Mouse (Mus musculus): Measurements from ENCODE around the gene Gbx2.

Gbx2 gene

DNA sequence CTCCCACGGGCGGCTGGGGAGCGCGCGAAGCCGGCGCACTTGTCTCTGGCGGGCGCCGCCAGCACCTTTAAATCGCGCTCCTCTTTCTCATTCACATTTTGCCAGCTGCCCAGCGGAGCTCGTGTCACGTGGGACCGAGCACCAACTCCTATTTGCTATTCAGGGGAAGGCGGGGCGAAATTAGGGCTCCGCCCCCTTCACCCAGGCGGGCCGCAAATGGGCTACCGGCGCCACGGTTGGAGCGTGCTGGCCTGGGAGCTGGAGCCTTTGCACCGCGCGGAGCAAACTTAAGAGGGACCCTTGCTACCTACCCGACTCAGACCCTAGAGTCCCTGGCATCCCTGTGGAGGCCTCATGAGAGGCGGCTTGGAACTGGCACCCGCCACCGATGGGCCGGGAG lies at the start of gene Gbx2:
Gbx2 (minus strand) TSS at position 60 of the 400 bp plus-strand sequence.
- DNase-seq (ENCODE audit: low spot score) = no peak

DNA sequence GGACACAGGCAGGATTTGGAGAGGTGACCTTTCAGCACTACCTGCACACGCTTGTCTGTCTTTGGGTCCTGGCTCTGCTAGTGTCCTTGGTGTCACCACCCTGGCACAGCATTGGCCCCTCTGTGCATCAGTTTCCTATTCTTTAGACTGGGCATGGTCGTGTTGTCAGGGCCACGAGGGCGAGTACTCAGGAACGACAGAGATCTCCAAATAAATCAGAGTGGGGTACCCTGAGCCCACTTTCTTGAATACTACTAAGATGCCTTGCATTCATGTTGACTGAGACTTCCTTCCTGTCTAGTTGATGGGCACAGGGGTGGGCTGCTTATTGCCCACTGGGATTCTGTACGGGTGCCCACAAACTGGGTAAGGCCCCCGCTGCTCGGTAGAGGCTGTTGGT lies 46.3 kb upstream of the Gbx2 start:
- no peak for DNase-seq (ENCODE audit: low spot score)

DNA sequence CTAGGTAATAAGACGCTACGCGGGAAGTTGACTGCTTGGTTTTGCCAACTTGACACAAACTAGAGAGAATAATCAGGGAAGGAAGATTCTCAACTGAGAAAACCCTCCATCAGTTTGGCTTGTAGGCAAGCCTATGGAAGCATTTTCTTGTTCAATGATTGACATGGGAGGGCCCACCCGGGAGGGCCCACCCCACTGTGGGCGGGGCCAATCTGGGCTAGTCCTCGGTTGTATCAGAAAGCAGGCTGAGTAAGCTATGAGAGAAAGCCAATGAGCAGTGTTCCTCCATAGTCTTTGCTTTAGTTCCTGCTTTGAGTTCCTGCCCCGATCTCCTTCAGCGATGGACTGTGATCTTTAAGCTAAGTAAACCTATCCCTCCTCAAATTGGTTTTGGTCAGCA lies 45.4 kb upstream of the Gbx2 start:
- DNase-seq (ENCODE audit: low spot score) = no peak

DNA sequence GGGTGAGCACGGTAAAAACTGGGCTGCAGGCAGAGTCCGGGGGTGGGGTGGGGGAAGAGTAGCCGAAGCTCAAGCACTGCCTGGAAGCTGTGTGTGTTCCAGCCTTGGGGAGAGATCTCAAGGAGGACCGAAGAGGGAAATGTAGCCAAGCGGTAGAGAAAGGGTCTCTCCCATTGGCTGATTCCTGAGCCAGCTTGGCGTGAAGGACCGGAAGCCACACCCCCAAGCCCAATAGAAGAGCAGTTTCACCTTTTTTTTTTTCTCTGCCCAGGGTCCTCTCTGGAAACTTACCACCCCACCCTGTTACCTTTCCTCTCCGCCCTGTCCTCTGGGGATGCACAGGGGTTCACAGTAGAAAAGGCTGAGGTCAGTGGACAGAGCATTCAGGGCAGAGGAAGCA lies 43.6 kb upstream of the Gbx2 start:
- DNase-seq (ENCODE audit: low spot score) = no peak

DNA sequence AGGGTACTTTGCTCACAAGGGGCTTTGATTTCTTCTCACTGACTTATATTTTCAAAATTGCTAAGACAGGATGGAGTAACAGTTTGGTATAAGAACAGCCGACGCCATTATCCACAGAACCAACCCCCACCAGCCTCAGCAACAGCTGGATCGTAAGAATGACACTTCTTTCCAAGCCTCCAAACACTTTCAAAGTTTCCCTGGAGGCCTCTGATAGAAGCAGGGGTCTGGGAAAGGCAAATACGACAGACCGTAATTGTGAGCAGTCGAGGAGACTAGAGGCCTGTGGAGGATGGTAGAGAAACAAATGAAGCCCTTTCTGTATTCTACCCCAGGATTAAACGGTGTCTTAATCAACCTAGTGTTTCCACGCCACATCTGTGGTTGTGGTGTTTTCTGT lies 40.9 kb upstream of the Gbx2 start:
- no peak for DNase-seq (ENCODE audit: low spot score)

DNA sequence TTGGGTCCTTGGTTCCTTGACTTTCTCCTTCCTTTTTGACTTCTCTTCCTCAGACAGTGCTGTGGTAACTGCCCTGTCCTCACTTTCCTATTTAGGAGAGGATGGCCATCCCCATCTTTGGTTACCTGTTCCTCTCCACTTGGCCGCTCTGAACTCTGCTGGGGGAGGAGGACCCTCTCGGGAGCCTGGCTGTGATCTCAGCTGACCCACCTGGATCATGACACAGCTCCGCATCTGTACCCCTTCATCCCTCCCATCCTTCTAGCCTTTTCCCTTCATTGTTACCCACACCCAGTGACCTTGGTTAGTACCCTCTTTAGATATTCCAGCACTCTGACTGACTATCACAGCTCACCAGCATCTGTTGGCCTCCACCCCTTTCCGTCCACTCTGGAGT lies 38.7 kb upstream of the Gbx2 start:
- DNase-seq (ENCODE audit: low spot score) = no peak

DNA sequence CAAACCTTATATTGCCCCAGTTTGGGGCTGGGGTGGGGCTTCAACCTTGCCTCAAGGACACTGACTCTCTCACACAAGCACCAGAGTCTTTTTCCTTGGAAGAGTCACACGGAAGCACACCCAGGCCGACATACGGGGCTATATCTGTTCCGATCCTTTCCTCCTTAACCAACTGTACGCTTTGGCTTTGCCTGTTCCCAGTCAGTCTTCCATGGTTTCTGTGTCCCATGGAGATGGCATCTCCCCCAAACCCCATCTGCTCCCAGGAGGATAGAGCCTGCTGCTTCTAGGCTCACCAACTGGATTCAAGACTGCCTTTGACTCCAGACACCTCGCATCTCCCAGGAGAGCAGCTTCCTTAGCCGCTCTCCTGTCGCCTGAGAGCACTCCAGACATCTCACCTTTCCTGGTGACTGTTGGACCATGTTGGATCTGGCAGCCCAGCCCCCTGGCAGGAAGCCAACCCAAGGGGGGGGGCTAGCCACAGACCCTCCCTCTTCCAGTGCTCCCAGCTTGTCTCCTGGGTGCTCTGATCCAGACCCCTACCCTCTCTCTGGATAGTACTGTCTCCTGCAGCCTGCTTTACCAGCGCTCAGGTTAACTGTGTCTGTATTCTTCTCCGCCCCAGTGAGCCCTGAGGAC lies 38.2 kb upstream of the Gbx2 start:
- no peak for DNase-seq (ENCODE audit: low spot score)

DNA sequence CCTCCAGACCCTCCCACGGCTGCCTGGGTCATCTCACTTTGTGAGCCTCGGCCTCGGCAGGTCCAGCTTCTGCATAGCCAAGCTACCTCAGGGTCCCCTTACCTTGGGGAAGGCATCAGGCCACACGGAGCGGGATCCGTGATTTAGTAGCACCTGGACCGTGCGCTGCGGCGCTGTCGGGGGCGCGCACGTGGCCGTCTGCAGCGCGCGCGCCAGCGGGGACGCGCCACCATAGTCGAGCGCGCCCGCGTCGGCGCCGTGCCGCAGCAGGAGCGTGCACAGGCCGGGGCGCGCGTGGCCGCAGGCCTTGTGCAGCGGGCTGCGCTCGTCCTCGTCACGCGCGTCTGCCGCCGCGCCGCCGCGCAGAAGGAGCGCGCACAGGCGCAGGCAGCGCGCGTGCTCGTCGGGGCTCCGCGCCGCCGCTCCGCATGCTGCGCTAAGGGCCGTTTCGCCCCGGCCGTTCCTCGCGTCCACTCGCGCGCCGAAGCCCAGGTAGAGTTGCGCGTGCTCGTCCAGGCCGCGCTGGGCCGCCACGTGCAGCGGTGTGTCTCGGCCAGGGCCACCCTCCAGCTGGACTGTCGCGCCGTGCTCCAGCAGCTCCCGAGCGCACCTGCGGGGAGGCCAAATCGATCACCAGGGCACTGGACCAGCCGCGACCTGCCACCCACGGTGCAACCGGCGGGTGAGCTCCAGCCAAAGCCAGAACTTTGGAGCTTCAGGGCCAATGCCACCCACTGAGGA lies 37.3 kb upstream of the Gbx2 start:
- DNase-seq (ENCODE audit: low spot score) = no peak

DNA sequence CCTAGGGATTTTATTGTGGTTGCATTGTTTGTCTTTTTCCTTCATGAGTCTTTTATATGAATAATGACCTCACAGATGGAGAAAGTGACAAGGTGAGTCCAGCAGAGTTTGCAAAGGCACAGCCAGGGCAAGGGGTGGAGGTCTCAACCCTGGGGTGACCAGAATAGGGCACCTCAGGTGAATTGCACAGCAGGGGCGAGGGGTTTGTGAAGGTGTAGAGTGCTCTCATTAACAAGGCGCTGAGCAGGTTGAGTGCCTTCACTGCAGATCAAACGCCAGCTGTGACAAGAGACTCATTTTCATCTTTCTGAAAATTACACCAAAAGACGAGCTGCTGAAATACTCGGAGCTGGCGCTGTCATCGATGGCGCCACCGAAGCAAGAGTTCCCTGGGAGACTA lies 36.6 kb upstream of the Gbx2 start:
- DNase-seq (ENCODE audit: low spot score) = no peak

DNA sequence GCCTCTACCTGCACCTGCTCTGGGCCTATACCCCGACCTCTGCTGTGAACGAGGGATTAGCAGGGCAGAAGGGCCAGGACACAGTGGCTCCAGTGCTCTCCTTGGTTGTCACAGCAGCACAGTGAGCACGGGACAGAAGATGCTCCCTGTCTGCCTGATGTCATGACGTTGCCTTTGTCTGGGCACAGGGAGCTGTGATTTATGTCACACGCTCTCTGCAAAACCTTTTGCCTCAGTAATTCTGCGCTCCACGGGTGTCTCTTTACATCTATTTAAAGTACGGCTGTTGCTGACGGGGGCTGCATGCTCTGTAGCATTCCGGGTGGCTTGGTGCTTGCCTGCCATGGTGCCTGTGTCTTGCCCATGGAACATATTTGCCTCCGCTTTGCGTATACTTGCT lies 33.4 kb upstream of the Gbx2 start:
- DNase-seq (ENCODE audit: low spot score) = no peak

DNA sequence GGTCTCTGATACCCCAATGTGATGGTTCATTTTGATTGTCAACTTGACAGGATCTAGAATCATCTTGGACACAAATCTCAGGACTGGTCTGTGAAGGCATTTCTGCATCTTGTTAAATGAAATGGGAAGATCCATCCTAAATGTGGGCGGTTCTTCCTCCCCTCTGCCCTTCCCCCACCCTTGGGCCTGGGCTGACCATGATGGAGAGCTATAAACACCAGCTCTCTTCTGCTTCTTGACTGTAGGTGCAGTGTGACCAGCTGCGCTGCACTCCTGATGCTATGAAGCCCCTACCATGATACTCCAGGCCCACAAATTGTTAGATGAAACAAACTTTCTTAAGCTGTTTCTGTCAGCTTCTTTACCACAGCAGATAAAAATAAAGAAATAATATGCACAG lies 32.3 kb upstream of the Gbx2 start:
- DNase-seq (ENCODE audit: low spot score) = no peak

DNA sequence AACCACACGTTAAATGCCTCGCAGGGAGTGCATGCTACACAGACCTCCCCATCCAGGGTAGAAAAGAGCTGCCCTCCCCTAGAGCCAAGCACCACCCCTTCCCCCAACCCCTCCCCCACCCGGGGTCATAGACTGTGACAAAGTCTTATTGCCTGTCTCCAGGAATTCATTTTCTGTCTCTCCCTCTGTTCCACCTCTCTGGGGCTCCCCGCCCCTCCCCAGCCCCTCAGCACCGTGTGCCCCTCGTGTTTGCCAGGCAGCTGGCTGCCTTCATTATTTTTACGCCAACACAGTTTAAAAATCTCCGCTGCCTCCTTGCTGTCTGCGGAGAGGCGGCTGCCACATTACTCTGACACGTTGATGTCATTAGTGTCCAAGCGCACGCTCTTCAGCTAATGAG lies 31.1 kb upstream of the Gbx2 start:
- DNase-seq (ENCODE audit: low spot score) = no peak

DNA sequence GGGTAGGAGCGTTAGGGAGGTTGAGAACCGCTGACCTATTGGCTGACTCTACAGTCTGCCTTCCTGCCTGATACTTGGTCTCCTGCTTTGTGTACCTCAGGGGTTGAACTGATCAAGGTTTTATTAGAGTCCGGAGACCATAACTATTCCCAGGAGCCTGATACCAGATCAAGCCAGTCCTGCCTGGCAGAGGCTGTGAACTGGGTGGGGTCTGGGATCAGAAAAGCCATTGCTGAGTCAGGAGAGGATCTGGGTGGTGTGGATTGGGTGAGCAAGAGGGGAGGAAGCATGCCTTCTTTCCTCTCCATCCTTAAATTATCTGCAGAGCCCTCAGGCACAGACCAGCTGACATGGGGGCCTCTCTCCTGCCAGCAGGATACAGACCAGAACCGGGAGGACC lies 28.4 kb upstream of the Gbx2 start:
- DNase-seq (ENCODE audit: low spot score) = no peak

DNA sequence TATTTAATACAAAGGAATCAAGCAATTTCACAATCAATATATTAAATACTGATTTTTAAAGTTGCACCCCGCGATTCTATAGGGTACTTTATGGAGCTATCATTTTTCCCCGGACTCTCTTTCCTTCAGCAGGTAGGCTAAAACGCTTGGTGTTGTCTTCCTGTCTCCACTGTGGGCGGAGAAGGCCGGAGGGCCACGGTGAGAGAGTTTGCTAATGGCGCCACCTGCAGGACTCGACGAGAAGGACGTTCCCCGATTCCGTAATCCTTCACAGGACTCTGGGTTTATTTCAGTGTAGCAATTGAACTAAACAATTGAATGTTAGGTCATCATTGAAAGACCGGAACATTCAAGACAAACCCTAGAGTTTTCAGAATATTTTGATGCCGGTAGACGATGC lies 12.2 kb upstream of the Gbx2 start:
- peak; percentile 83 for DNase-seq (ENCODE audit: low spot score)

DNA sequence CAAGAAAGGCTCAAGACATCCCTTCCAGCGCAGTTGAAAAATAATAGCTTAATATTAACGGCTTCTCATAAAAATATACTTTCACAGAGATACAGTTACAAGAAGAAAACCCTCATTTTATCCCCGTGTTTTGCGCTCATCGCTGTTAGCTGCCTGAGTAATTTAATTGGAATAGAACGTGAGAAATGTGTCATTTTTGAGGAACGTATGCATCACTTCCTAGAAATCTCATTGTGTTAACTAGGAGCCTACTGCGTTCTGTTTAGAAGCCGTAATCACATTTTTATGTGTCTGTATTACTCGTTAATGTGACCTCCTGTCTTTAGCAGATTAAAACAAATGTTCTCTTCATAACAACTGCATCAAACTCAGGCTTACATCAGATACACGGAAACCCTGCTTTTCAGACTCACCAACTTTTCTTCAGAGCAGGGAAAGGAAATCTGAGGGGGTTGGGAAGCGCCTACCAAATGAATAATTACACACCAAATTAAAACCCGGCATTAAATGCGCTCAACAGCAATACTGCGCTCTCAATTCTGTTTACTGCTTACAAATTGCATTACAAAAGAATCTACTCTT lies 11.5 kb upstream of the Gbx2 start:
- no peak for DNase-seq (ENCODE audit: low spot score)

DNA sequence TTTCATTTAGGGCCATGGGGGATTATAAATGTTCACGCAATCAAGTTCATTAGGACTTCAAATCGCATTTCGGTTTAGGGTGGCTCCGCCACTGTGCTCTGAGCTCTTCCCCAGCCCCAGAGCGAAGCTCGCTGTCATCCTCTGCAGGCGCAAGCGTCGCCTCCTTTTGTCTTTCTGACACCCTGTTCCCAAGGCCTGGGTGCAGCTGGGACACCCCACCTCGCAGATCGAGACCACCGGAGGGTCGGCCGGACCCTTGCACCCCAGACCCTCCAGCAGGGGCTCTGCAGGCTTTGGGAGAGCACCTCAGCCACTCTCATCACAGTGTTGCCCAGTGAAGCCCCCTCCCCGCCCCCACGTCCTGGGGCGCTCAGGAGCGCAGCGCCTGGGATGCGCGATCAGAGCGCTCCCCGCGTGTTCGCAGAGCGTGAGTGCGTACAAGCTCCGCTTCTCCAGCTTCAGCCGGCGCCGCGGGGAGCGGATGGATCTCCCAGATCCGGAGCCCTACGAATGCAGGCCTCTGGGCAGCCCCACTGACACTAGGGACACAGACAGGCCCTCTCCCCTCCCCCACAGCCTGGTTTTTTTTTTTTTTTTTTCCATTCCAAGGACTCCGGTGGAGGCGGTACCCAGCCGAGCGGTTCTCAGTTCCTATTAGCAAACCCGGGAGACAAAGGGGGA lies 10.9 kb upstream of the Gbx2 start:
- no peak for DNase-seq (ENCODE audit: low spot score)

DNA sequence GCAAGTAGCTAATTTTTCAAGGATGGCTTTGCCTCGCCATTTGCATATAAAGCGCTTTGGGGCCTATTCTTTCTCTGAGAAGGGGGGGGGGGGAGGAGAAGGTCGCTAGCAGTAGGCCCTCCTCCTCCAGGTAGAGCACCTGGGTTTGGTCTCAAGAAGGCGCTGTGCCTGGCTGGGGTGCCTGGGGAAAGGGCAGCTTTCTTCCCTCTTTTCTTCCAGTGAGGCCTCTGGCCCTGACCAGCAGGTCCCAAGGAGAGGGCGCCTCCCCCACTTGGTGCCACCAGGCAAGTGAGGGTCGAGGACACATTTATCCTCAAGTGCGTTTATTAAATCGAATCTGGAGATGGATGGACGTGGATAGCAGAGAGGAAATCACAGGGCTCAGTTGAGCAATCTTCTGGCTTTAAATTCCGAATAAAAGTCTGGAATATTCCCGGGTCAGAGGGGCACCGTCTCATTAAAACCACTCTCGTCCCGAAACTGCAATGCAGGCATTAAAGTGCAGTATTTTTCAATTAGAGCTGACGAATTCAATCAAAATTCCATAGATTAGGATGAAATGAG lies 10.1 kb upstream of the Gbx2 start:
- no peak for DNase-seq (ENCODE audit: low spot score)

DNA sequence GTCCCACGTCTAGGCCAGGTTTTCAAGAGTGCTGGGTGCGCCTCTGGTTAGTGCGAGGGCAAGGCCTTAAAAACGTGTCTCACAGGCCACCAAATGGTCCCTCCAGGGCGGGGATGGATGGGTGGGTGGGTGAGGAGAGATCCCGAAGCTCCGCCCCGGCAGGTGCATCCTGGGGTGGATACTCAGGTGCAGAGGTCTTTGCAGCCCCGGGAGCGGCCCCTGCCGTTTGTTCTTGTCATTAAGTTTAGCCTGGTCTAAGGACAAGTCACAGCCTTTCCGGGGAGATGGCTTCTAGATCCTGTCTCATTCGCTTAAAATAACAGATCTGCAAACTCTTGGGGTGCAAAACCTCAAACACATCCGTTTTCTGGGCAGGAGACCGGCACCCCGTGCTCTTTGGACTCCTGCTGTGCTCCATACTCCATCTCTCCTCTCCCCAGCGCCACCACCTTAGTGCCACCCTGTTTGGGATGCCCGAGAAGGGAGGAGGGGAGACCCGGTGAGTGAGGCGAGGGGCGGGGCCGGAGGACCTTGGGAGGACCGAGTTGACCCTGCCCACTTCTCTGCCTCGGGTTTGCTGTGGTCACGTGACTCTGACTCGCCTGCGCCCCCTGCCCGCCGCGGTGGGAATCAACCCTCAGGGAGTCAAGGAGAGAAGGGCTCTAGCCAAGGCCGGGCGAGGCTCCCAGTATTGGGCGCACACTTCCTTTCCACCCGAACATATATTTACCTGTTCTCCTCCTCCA lies 9.2 kb upstream of the Gbx2 start:
- peak; percentile 8 for DNase-seq (ENCODE audit: low spot score)

DNA sequence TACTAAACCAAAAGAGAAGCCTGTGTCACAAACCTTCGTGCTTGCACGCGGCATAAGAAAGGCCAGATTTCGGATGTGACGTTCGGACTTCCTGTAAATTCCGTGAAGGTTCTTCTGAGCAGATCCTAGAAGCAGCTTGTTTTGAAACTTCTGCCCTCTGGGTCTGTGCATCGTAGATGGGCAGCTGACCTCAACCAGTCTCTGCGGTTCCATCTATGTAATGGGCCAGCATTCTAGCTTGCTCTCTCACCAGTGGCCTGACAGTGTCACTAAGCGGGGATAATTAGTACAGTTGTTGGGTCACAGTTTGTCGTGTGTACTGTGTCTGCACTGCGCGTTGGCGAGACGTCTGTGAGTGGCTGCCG lies 8.6 kb upstream of the Gbx2 start:
- no peak for DNase-seq (ENCODE audit: low spot score)

DNA sequence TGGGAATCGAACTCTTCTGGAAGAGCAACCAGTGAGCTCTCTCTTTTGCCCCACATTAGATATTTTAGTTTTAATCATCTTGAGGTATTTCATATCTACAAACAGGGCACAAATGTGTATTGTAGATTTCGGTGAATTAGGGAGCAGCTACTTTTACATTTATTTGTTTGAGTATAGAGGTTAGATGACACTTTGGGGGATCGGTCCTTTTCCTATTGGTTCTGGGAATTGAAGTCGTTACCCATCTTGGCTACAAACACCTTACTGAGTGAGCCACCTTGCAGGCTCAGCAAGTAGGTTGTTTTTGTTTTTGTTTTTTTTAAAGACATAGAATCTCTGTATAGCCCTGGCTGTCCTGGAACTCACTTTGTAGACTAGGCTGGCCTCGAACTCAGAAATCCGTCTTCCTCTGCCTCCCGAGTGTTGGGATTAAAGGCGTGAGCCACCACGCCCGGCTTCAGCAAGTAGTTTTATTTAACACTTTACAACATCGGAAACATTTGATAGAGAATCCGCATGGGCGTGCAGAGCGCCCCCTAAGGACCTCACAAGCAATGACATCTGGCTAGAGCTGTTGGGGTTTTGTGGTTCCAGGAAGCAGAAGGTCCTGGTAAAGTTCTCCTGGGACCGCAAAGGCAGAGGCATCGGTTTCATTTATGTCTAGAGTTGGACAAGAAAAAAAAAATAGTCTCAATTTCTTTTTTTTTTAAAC lies 8.1 kb upstream of the Gbx2 start:
- no peak for DNase-seq (ENCODE audit: low spot score)

All from adipocyte (in vitro differentiated cells).